Mouse (Mus musculus) lung, postnatal 0 days (tissue): Measurements from ENCODE around the gene Il1rapl1. TPM values are rescaled to one million over a fixed set of nuclear protein-coding genes. Genes with fewer than 3 reads are reported as not detected.
"Not testable (repeated sequence)": the region's sequence is repeated elsewhere in the genome, so short reads cannot be mapped to it uniquely, and the experiment has no call there.

ENCODE experiments used
- ATAC-seq: fragments of 200-750 bp; cut with Nextera tagmentation; 2 replicates; pipeline ENCODE4 v1.8.0; 2017; ENCODE audit warnings: moderate library complexity
- DNase-seq: peaks from one replicate; pipeline ENCODE4 v3.0.0-alpha.2; 2016; ENCODE audit warnings: low spot score
- H3K27ac ChIP-seq: fragments of 300-500 bp; sonication (generic); 2 replicates; pipeline ENCODE4 v1.5.1; 2014; ENCODE audit warnings: antibody characterized with exemption, mild to moderate bottlenecking, low read length, mixed read lengths
- H3K27me3 ChIP-seq: fragments of 300-500 bp; sonication (generic); replicated peaks from 2 replicates; pipeline ENCODE4 v1.6.1; 2014; ENCODE audit warnings: low read length, mixed read lengths; ENCODE audit not compliant: insufficient read depth
- H3K36me3 ChIP-seq: fragments of 300-500 bp; sonication (generic); 2 replicates; pipeline ENCODE4 v1.6.1; 2014; ENCODE audit warnings: low read length, mixed read lengths; ENCODE audit not compliant: insufficient read depth
- H3K4me1 ChIP-seq: fragments of 300-500 bp; sonication (generic); 2 replicates; pipeline ENCODE4 v1.6.1; 2014; ENCODE audit warnings: antibody characterized with exemption, low read depth, low read length, mixed read lengths; ENCODE audit not compliant: insufficient read depth
- H3K4me2 ChIP-seq: fragments of 300-500 bp; sonication (generic); replicated peaks from 2 replicates; pipeline ENCODE4 v1.6.1; 2014; ENCODE audit warnings: low read depth, mild to moderate bottlenecking, low read length, moderate library complexity, mixed read lengths
- H3K4me3 ChIP-seq: fragments of 300-500 bp; sonication (generic); 2 replicates; pipeline ENCODE4 v1.5.1; 2014; ENCODE audit warnings: low read depth, low read length
- H3K9ac ChIP-seq: fragments of 300-500 bp; sonication (generic); replicated peaks from 2 replicates; pipeline ENCODE4 v1.6.1; 2014; ENCODE audit warnings: low read depth, mild to moderate bottlenecking
- H3K9me3 ChIP-seq: fragments of 300-500 bp; sonication (generic); 2 replicates; pipeline ENCODE4 v1.6.1; 2016; ENCODE audit warnings: low read length, mixed read lengths
- CTCF ChIP-seq: IDR thresholded peaks from 2 replicates; pipeline ENCODE4 v1.5.1; 2016; ENCODE audit warnings: antibody characterized with exemption, mild to moderate bottlenecking
- EP300 ChIP-seq: IDR thresholded peaks from 2 replicates; pipeline ENCODE4 v1.6.1; 2016; ENCODE audit warnings: antibody characterized with exemption, mild to moderate bottlenecking, control low read depth
- WGBS: fragments of 180-500 bp; shearing (Covaris S2); extraction: QIAGEN DNeasy Blood & Tissue Kit; methylation state at CpG from one replicate; pipeline ENCODE4 v1.1.7; 2014; 5-methylcytosine and 5-hydroxymethylcytosine counted together
- polyA plus RNA-seq: library from polyadenylated mRNA; unstranded; fragments of >200 nt; fragmentation: Nextera tagmentation; extraction: Ambion mirVana; gene quantifications from 2 replicates; pipeline ENCODE4 v1.2.1, GENCODE M21; 2015

Il1rapl1 gene
- polyA plus RNA-seq, 1 experiment from 2014 or later, result not detected

DNA sequence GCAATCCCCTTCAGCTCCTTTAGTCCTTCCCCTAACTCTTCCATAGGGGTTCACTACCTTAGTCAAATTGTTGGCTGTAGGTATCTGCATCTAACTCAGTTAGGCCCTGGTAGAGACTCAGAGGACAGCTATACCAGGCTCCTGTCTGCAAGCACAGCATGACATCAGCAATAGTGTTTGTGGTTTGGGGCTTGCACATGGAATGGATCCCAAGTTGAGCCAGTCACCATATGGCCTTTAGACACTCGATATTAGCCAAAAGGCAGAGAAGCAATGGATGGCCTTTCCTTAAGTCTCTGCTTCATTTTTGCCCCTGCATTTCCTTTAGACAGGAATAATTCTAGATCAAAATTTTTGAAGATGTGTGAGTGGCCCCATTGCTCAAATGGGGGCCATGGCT is 632.0 kb downstream of the Il1rapl1 start:
- no peak overlapping the region for H3K27ac ChIP-seq
- H3K9me3 ChIP-seq, result no peaks in the 10 kb centered on the region
- TF ChIP-seq CTCF (no peak), EP300 (no peak)
- H3K27me3 ChIP-seq, result no peaks in the 10 kb centered on the region
- H3K4me3 ChIP-seq, result no peak overlapping the region
- 67% methylated on average over 1 of the region's 1 CpGs for WGBS
- no peaks in the 10 kb centered on the region for H3K36me3 ChIP-seq
- no peak for DNase-seq
- no peak overlapping the region for H3K4me2 ChIP-seq
- ATAC-seq, result no peak
- no peak overlapping the region for H3K9ac ChIP-seq
- H3K4me1 ChIP-seq, result no peaks in the 10 kb centered on the region

DNA sequence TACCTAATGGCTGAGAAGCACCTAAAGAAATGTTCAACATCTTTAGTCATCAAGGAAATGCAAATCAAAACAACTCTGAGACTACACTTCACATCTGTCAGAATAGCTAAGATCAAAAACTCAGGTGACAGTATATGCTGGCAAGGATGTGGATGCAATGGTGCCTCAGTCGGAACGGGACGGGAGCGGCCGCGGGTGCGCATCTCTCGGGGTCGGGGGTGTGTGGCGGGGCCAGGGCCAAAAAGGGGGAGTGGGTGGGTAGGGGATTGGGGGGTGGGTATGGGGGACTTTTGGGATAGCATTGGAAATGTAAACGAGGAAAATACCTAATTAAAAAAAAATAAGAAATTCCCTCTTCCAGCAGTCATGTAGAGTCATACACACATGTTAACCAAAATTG is 877.3 kb downstream of the Il1rapl1 start:
- ATAC-seq (peak; percentile 57; the same call in 1 of the 2 replicates), DNase-seq (peak; percentile 91)
- not testable (repeated sequence) for H3K4me2 ChIP-seq, H3K36me3 ChIP-seq, H3K27me3 ChIP-seq, H3K4me3 ChIP-seq, H3K4me1 ChIP-seq, H3K27ac ChIP-seq, H3K9me3 ChIP-seq, H3K9ac ChIP-seq
- 55% methylated on average over 11 of the region's 11 CpGs for WGBS

DNA sequence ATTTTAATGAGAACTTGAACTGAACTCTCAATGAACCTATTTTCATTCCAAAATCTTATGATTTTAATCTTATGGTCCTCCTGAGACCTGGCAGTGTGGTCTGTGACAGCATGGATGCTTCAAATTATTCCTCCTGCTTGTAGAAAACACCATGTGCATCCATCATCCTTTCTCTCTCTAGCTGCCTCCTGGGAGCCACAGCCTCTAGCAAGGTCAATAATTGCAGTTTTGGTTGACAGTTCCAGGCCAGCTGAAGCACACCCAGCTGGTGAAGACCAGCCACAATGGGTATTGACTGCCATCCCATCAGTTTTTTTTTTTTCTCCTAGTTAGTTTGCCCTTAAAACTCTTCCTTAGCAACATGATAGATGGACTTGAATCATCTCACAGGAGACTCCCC is 890.2 kb downstream of the Il1rapl1 start:
- no peaks in the 10 kb centered on the region for H3K9me3 ChIP-seq
- no peaks in the 10 kb centered on the region for H3K27me3 ChIP-seq
- no peaks in the 10 kb centered on the region for H3K36me3 ChIP-seq
- no peak for DNase-seq
- no peaks in the 10 kb centered on the region for H3K4me1 ChIP-seq
- no peak overlapping the region for H3K9ac ChIP-seq
- no peak overlapping the region for H3K27ac ChIP-seq
- no peak overlapping the region for H3K4me2 ChIP-seq
- H3K4me3 ChIP-seq, result no peak overlapping the region
- ATAC-seq, result no peak
- TF ChIP-seq CTCF (no peak), EP300 (no peak)

DNA sequence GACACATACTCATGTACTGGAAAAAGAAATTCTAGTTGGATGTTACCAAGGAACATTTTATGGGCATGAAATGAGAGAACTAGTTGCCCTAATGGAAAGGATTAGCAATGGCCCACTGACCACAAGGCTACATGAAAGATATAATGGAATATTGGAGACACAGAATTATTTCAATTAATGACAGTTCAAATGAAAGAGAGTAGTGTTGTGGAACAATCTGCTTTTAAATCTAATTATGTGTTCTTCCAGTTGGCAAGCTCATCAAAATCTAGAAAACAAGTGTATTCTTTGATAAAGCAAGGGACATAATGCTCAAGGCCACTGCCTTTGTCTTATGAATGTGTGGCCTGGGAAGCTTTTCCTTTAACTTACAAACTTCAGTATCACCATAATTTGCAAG is 1113.1 kb downstream of the Il1rapl1 start:
- no peaks in the 10 kb centered on the region for H3K4me1 ChIP-seq
- H3K9me3 ChIP-seq, result no peaks in the 10 kb centered on the region
- no peak overlapping the region for H3K27ac ChIP-seq
- no peak overlapping the region for H3K4me2 ChIP-seq
- H3K9ac ChIP-seq, result no peak overlapping the region
- TF ChIP-seq CTCF, result no peak
- no peak for TF ChIP-seq EP300
- no peaks in the 10 kb centered on the region for H3K27me3 ChIP-seq
- DNase-seq, result no peak
- no peak overlapping the region for H3K4me3 ChIP-seq
- ATAC-seq, result no peak
- H3K36me3 ChIP-seq, result no peaks in the 10 kb centered on the region

DNA sequence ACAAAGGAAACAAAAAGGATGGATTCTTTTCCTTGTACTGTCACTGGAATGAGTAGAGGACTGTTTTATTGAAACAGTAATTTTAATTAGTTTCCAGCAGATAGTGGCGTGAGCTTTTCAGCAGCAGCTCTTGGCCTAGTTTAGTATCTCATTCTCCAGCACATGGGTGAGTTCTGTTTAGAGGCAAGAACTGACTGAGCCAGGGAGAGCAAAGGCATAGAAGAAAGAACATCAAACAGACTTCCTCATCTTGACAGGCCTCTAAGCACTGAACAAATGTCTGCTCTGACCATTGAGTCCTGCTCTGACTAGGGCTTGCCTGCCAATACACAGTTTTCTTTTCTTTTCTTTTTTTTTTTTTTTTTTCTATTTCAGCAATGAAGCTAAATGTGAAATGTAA is 1160.3 kb downstream of the Il1rapl1 start:
- no peak overlapping the region for H3K4me3 ChIP-seq
- H3K4me2 ChIP-seq, result no peak overlapping the region
- no peak for DNase-seq
- no peak for TF ChIP-seq CTCF
- TF ChIP-seq EP300, result no peak
- H3K36me3 ChIP-seq, result no peaks in the 10 kb centered on the region
- H3K27me3 ChIP-seq, result no peaks in the 10 kb centered on the region
- WGBS, result 68% methylated on average over 1 of the region's 1 CpGs
- no peak overlapping the region for H3K27ac ChIP-seq
- no peak overlapping the region for H3K9ac ChIP-seq
- no peak for ATAC-seq
- H3K4me1 ChIP-seq, result no peaks in the 10 kb centered on the region
- H3K9me3 ChIP-seq, result no peaks in the 10 kb centered on the region

DNA sequence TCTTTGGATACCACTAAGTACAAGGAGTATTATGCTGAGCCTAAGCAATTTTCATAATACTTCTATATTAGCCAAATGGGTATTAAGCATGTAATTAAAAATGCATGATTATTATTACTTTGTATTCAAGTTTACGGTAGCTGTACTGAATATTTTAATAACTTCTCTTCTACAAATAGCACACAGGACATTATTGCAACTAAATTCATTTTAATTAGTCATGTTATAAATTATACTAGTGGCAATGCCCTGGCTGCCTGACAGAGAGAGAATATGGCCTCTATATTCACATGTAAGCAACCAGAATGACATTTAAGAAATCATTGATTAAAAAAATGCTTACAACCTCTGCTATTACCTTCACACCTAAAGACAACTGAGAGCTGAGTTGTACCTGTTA is 1160.8 kb downstream of the Il1rapl1 start:
- H3K27ac ChIP-seq, result no peak overlapping the region
- no peak for TF ChIP-seq EP300
- no peak for TF ChIP-seq CTCF

DNA sequence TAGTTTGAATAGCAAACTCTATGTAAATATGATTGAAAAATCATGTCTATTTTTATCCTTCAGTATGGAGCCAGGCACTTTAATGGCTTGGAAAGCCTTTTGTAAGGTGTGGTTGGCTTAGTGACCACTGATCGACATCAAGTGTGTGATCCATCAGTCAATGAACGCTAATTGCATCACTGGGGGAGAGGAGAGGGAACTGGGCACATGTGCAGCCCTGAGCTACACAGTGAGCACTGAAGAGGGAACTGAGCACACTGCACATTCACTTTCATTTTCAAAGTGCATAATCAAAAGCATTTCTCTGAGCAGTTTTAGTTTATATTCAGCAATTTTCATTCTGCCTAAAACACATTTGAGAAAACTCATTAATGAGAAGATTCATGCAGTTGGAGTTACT is 1164.5 kb downstream of the Il1rapl1 start:
- WGBS, result 60% methylated on average over 2 of the region's 2 CpGs
- Histone ChIP-seq H3K27me3 (no peaks in the 10 kb centered on the region), H3K4me2 (no peak overlapping the region)

More for the DNA sequence above, 1160.8 kb downstream of the Il1rapl1 start:
- Histone ChIP-seq H3K9ac (no peak overlapping the region), H3K27me3 (no peaks in the 10 kb centered on the region), H3K4me3 (no peak overlapping the region), H3K36me3 (no peaks in the 10 kb centered on the region), H3K4me1 (no peaks in the 10 kb centered on the region), H3K4me2 (no peak overlapping the region), H3K9me3 (no peaks in the 10 kb centered on the region)
- DNase-seq (no peak), ATAC-seq (no peak)
- WGBS, result 97% methylated on average over 1 of the region's 1 CpGs

More for the DNA sequence above, 1164.5 kb downstream of the Il1rapl1 start:
- no peak overlapping the region for H3K9ac ChIP-seq
- H3K9me3 ChIP-seq, result no peaks in the 10 kb centered on the region
- no peak for TF ChIP-seq EP300
- no peak for TF ChIP-seq CTCF
- no peak overlapping the region for H3K4me3 ChIP-seq
- no peaks in the 10 kb centered on the region for H3K36me3 ChIP-seq
- no peak overlapping the region for H3K27ac ChIP-seq
- no peak for DNase-seq
- H3K4me1 ChIP-seq, result no peaks in the 10 kb centered on the region
- ATAC-seq, result no peak
